Mouse (Mus musculus) intestine, embryonic 15.5 days (tissue): ENCODE measurements around the gene Gm14408. TPM values are rescaled to one million over a fixed set of nuclear protein-coding genes. Genes with fewer than 3 reads are reported as not detected.
"Not testable (repeated sequence)": the region's sequence is repeated elsewhere in the genome, so short reads cannot be mapped to it uniquely, and the experiment has no call there.

Experiments used
- ATAC-seq: fragments of 200-750 bp; cut with Nextera tagmentation; 2 replicates; pipeline ENCODE4 v1.8.0; 2017; ENCODE audit warnings: moderate TSS enrichment, moderate library complexity
- H3K27ac ChIP-seq: fragments of 300-500 bp; sonication (generic); 2 replicates; pipeline ENCODE4 v1.5.1; 2015; ENCODE audit warnings: mild to moderate bottlenecking, inconsistent platforms
- H3K27me3 ChIP-seq: fragments of 300-500 bp; sonication (generic); replicated peaks from 2 replicates; pipeline ENCODE4 v1.6.1; 2015; ENCODE audit warnings: inconsistent platforms
- H3K36me3 ChIP-seq: fragments of 300-500 bp; sonication (generic); 2 replicates; pipeline ENCODE4 v1.6.1; 2015; ENCODE audit warnings: inconsistent platforms
- H3K4me1 ChIP-seq: fragments of 300-500 bp; sonication (generic); replicated peaks from 2 replicates; pipeline ENCODE4 v1.6.1; 2015; ENCODE audit warnings: inconsistent platforms
- H3K4me2 ChIP-seq: fragments of 300-500 bp; sonication (generic); replicated peaks from 2 replicates; pipeline ENCODE4 v1.6.1; 2015; ENCODE audit warnings: mild to moderate bottlenecking, inconsistent platforms
- H3K4me3 ChIP-seq: fragments of 300-500 bp; sonication (generic); replicated peaks from 2 replicates; pipeline ENCODE4 v1.5.1; 2015; ENCODE audit warnings: inconsistent platforms
- H3K9ac ChIP-seq: fragments of 300-500 bp; sonication (generic); 2 replicates; pipeline ENCODE4 v1.6.1; 2015; ENCODE audit warnings: inconsistent platforms
- H3K9me3 ChIP-seq: fragments of 300-500 bp; sonication (generic); 2 replicates; pipeline ENCODE4 v1.6.1; 2016; ENCODE audit warnings: inconsistent platforms
- WGBS: fragments of 180-500 bp; shearing (Covaris S2); methylation state at CpG from one replicate; pipeline ENCODE4 v1.1.7; 2015; 5-methylcytosine and 5-hydroxymethylcytosine counted together
- polyA plus RNA-seq: library from polyadenylated mRNA; unstranded; fragments of >200 nt; fragmentation: Nextera tagmentation; extraction: Ambion mirVana; gene quantifications from 2 replicates; pipeline ENCODE4 v1.2.1, GENCODE M21; 2015

Gene Gm14408
- not detected in 2 replicates for polyA plus RNA-seq

GRCm38 (mm10) chr2:176830840-176831239 is at the start of gene Gm14408:
Gene Gm14408 (plus strand): TSS chr2:176831140.
- H3K9ac ChIP-seq, H3K4me2 ChIP-seq, H3K4me1 ChIP-seq, H3K27ac ChIP-seq, ATAC-seq, H3K27me3 ChIP-seq, H3K9me3 ChIP-seq, H3K4me3 ChIP-seq, H3K36me3 ChIP-seq: not testable (repeated sequence)
- WGBS, result 87% methylated on average over 1 of the region's 3 CpGs

- H3K36me3 ChIP-seq, ATAC-seq, H3K27me3 ChIP-seq, H3K4me1 ChIP-seq, H3K27ac ChIP-seq, H3K9ac ChIP-seq, H3K9me3 ChIP-seq: not testable (repeated sequence)
- peak within 1 kb of the TSS; percentile 43 for H3K4me3 ChIP-seq
- WGBS, result no CpG with 5 or more reads among the region's 6 CpGs
- H3K4me2 ChIP-seq, result peak within 1 kb of the TSS; percentile 45
Observed at GRCm38 (mm10) chr2:176798312-176798711, 32.6 kb upstream of the Gm14408 start, which contains the start of gene Gm14295. Gene Gm14295 (plus strand): TSS chr2:176798612.

- H3K4me2 ChIP-seq, result peak overlapping the region; percentile 45
- not testable (repeated sequence) for H3K4me1 ChIP-seq, H3K36me3 ChIP-seq, H3K9me3 ChIP-seq, ATAC-seq, H3K9ac ChIP-seq, H3K27ac ChIP-seq, H3K27me3 ChIP-seq
- 5% methylated on average over 15 of the region's 15 CpGs for WGBS
- peak overlapping the region; percentile 43 for H3K4me3 ChIP-seq
Observed at GRCm38 (mm10) chr2:176798785-176799184, 32.2 kb upstream of the Gm14408 start.

Other genes with a start within 250 kb of the Gm14408 start
- gene Gm14308, start 194.8 kb upstream of the Gm14408 start, polyA plus RNA-seq, result 17.6 and 19.3 TPM in 2 replicates
- gene Zfp973, start 160.6 kb upstream of the Gm14408 start, polyA plus RNA-seq, result 7.8 and 8.8 TPM in 2 replicates
- 22.8 and 24.9 TPM in 2 replicates for gene Gm14305, start 122.8 kb upstream of the Gm14408 start, polyA plus RNA-seq
- gene Gm14295, start 32.5 kb upstream of the Gm14408 start, polyA plus RNA-seq, result 11.2 and 11.3 TPM in 2 replicates
- gene Gm14296, start 96.7 kb downstream of the Gm14408 start, polyA plus RNA-seq, result 5.6 and 10.3 TPM in 2 replicates
- 7.9 and 9.0 TPM in 2 replicates for gene Gm14419, start 169.8 kb downstream of the Gm14408 start, polyA plus RNA-seq
- 0.16 and 0.31 TPM in 2 replicates for gene Gm14401, start 243.2 kb downstream of the Gm14408 start, polyA plus RNA-seq